Mouse (Mus musculus): Measurements from ENCODE around the gene Gnb3. TPM values are rescaled to one million over a fixed set of nuclear protein-coding genes. Genes with fewer than 3 reads are reported as not detected.

The Gnb3 gene
- total RNA-seq (2017): not detected in 2 replicates

DNA sequence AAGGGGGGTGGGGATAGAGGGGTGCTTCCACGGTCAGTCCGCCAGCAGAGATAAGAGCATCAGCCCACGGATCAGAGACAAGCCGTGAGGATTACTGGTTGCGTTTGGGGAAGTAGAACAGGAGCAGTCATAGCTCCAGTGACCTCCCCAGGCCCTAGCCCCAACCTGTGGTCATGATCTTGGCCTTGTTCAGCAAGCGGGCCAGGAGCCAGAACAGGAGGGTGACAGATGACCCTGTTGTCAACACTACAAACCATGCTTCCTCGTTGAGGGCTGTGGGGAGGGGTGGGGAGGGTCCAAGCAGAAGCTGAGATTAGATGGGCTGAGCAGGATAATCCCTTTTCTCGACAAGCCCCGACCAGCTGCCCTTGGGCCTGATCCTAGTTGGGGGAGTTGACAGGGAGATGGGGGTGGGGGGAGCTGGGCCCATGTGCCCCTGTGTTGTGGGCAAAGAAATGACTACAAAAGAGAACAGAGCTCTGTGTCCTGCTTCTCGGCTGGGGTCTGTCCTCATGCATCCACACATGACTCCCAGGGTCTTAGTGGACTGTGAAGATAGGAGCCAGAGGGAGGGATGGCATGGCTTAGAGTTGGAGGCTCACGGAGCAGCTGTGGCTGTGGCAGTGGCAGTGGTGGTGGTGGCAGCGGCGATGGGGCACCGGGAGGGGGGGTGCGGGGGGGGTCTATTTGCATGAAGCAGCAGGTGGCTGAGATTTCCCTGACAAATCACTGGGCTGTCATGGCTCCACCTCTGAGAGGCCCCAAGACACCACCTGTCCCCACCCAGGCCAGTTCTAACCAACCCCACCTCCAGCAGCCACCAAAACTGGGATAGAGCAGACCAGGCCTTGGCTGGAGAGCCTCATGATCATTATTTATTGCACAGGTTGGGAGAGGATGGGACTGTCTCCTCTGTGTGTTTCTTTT, at the start of gene Gnb3:
Gnb3 (minus strand) TSS at position 35 of the 927 bp plus-strand sequence.
- peak; percentile 78 for ATAC-seq (replicated peaks; ENCODE audit: low read depth, poor library complexity, severe bottlenecking)

DNA sequence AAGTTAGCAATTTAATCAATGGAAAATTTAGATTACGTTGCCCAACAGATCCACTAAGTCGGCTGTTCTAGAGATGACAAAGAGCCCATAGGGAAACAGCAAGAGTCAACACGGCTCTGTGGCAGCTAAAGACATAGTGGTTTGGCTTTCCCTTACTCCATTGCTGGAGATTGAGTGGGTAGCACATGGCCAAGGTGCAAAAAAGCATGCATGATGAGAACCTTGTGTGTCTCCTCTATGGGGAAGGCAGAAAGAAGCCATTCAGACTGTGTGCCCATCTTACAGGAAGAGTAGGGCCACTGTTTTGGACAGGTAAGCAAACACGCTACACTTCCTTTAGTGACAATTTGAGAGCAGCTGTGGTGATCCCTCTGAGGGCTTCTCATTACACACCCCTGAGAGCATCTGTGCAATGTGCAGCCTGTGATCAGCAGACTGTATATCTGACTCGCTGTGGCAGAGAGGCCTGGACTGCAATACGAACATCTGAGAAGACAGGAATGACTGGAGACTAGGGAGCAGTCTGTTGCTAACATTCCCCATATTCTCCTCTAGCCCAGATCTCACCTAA, 48.6 kb upstream of the Gnb3 start:
- no peak for ATAC-seq (replicated peaks; ENCODE audit: low read depth, poor library complexity, severe bottlenecking)

DNA sequence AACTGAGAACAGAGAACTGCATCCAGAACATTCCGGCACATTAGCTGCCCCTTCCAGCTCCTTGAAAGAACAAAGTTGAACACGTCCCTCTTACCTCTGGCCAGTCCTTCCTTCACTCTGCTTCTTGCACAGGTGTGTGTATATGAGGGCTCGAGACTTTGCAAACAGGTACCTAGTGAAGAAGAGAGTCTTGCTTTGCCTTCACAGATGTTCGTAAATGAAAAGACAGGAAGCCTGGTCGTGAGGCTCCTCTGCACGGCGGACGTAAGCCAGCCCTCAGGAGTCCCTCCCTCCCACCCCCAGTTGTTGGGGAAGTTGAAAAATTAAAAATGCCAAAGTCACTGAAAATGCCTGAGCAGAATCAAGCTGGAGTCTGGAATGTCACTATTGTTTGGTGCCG, 47.9 kb upstream of the Gnb3 start, which contains the start of gene Cd4:
Cd4 (minus strand) TSS at position 236 of the 400 bp plus-strand sequence.
- no peak for ATAC-seq (replicated peaks; ENCODE audit: low read depth, poor library complexity, severe bottlenecking)

DNA sequence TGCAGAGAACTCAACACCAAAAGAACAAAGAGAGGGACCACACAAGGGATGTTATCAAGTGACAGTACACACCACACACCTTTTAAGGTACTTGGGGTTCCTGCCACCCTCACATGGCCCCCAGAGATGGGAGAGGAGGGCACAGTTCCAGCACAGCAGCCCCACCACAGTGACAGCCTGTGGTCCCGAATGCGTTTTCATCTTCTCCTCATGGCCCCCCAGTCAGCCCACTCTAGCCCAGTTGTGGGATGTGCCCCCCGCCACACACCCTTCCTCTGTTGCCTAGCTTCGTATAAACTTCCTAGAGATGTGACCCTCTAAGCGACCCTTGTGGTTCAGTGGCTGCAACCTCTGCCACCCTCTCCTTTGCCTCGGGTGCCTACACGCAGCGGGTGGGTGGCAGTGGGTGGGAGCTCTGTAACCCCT, 45.9 kb upstream of the Gnb3 start:
- ATAC-seq (replicated peaks; ENCODE audit: low read depth, poor library complexity, severe bottlenecking): no peak

DNA sequence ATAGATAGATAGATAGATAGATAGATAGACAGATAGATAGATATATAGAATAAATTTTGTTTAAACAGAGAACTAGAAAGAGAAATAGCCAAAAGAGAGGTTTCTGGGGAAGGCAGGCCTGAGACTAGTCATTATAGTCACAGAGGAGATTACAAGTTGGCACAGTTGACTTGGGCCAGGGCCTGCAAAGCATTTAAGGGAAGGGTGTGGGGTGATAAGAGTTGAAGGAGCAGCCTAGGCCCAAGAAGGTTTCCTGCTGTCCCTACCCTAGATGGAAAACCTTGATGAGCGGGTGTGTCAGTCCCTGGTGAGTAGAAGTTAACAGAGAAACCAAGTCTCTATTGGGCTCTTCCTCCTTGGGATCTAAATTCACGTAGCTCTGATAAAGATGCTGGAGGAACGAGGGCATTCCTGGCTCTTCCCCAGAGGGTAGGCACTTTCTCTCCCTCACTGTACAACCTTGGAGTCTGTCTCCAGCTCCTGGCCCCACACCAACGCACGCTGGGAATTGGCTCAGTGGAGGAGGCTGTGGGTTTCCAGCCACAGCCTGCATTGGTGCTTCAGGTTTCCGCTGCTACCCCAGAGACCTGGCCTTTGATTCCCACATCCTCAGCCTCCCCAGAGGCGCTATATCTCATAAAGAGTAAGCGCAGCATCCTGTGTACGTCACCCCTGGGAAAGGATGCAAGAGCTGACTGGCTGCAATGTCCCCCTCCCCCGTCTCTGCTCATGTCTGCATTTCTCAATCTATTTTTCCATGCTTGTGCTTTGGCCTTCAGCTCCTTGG, 44.8 kb upstream of the Gnb3 start:
- no peak for ATAC-seq (replicated peaks; ENCODE audit: low read depth, poor library complexity, severe bottlenecking)

- no peak for ATAC-seq (replicated peaks; ENCODE audit: low read depth, poor library complexity, severe bottlenecking)
Measured at GRCm38 (mm10) chr6:124883351-124883750, 43.3 kb upstream of the Gnb3 start.

GRCm38 (mm10) chr6:124881821-124882220, 41.7 kb upstream of the Gnb3 start:
- no peak for ATAC-seq (replicated peaks; ENCODE audit: low read depth, poor library complexity, severe bottlenecking)

DNA sequence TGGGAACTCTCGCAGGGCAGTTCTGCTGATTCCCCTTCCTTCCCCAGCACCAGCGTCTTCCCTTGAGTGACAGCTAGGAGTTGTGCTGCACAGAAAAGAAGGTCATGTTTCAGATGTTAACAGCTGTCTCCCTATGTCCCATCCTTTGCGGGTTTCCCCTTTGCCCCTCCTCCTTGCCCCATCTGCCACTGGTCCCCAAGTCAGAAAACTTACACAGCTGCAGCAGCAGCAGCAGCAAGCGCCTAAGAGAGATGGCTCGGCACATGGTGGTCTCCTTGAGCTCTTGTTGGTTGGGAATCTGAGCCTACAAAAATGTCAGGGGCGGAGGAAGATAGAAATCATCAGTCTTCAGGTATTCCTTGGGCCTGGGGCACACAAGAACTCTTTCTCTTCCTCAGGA, 39.3 kb upstream of the Gnb3 start:
- ATAC-seq (replicated peaks; ENCODE audit: low read depth, poor library complexity, severe bottlenecking): no peak

GRCm38 (mm10) chr6:124874348-124874747, 34.3 kb upstream of the Gnb3 start:
- 0 out of 2 replicates have a peak, but pooled peaks have one; percentile 39 for ATAC-seq (replicated peaks; ENCODE audit: low read depth, poor library complexity, severe bottlenecking)

DNA sequence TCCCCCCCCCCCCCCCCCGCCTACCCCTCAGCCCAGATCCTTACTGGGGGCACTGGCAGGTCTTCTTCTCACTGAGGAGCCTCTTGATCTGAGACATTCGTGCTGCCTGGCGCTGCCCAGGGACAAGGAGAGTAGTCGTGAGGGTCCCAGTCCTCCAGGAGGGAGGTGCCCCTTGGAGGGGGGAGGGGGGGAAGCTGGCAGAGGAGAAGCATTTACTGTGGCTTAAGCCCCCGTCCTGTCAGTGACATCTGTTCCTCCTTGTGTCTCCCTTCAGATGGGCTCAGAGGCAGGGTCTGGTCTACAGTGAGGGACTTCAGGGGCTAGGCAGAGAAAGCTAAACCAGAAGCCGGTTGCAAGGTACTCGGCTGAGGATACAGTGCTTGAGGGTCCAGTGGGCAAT, 26.5 kb upstream of the Gnb3 start:
- no peak for ATAC-seq (replicated peaks; ENCODE audit: low read depth, poor library complexity, severe bottlenecking)

- no peak for ATAC-seq (replicated peaks; ENCODE audit: low read depth, poor library complexity, severe bottlenecking)
Measured at GRCm38 (mm10) chr6:124865766-124866362, 25.8 kb upstream of the Gnb3 start.

DNA sequence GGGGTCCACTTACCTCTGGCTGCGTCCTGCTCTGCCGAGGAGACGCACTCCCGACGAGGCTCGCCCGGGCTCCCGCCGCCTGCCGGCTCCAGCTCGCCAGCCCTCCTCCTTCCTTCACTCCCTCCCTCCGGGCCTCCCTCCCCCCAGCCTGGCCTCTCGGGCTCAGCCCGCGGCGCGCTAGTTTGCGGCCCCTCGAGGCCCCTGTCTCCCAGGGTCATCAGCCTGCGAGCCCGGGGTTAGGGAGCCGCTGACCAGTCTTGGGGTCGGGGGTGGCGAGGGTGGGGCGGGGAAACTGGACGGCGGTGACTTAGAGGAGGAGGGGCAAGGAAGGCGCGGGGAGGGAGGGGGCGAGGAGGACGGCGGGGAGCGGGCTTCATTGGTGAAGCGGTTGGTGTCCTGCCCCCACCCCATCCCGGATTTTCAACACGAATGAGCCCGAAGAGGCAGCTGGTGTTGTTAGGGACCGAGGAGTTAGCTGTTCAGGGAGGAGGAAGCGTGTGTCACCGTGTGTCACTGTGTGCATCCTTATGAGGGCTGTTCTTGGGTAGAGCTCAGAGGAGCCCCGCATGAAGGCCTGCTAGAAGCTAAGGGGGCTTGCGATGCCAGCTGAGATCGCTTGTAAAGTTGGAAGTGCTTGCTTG, 23.7 kb upstream of the Gnb3 start, which contains the start of gene Gpr162:
Gpr162 (minus strand) TSS at position 326 of the 641 bp plus-strand sequence.
- peak; percentile 64 for ATAC-seq (replicated peaks; ENCODE audit: low read depth, poor library complexity, severe bottlenecking)

DNA sequence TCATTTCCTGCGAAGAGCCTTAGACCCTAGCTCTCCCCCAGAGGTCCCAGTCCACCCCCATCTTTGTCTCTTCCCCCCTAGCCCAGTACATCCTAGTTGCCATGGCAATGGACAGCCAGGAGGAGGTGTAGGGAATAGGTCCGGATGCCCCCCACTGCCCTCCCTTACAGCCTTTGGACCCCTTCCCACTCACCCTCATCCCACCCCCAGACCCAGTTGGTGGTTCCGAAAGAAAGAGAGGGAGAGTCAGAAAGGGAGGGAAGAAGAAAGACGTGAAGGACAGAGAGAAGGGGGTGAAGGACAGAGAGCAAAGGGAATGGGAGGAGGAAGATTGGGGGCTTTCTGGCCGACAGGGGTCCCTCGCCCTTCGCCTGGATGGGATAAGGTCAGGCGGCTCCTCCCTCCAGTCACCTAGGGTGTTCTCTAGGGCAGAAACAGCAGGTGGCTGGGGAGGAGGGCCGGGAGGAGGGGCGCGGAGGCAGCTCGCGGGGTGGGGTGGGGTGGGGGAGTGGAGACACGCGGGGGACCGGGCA, 23.1 kb upstream of the Gnb3 start:
- ATAC-seq (replicated peaks; ENCODE audit: low read depth, poor library complexity, severe bottlenecking): no peak

GRCm38 (mm10) chr6:124862406-124863124, 22.5 kb upstream of the Gnb3 start:
- ATAC-seq (replicated peaks; ENCODE audit: low read depth, poor library complexity, severe bottlenecking): no peak

DNA sequence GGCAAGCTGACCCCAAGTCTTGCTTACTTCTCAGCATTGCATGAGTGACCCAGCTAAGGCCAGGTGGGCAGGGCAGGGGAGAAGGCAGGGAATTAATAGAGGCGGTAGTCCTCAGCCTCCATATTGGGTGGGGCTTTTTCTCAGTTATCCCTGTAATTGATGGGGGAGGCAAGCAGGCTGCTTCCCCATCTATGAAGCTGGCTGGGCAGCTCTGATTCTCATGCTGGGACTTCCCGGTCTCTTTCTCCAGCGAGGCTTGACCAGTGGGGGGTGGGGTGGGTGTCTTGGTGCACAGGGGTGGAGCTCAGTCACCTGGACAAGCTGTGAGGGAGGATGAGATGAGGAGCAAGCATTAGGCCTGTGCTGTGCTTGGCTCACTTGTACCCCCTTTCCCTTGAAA, 21.7 kb upstream of the Gnb3 start:
- ATAC-seq (replicated peaks; ENCODE audit: low read depth, poor library complexity, severe bottlenecking): no peak

GRCm38 (mm10) chr6:124861266-124861665, 21.2 kb upstream of the Gnb3 start:
- no peak for ATAC-seq (replicated peaks; ENCODE audit: low read depth, poor library complexity, severe bottlenecking)

GRCm38 (mm10) chr6:124860511-124860910, 20.4 kb upstream of the Gnb3 start:
- no peak for ATAC-seq (replicated peaks; ENCODE audit: low read depth, poor library complexity, severe bottlenecking)

DNA sequence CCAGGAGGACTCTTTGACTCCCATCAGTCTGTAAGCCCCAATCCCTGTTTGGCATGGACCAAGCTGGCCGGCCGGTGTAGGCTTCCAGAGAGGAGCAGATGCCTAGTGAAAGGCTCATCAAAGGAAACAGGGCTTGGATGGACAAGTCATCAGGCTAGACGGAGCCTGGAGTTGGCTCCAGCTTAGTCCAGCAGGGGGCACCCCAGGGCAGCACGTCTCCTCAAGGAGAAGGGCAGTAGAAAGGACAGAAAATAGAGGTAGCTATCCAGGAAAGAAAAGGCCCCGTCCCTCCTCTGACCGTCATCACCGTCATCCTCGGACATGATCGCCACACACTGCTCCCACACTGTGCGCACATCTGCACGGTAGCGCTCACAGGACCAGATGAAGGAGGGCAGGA, 19.6 kb upstream of the Gnb3 start:
- ATAC-seq (replicated peaks; ENCODE audit: low read depth, poor library complexity, severe bottlenecking): peak; percentile 65

All from common myeloid progenitor, adult 5-6 weeks (primary cell).